Mouse (Mus musculus) kidney, adult 2 months (tissue): ENCODE measurements at regions not wholly inside any gene's neighbourhood (a gene's known extent, or its start where the extent isn't known, plus 50 kb on each side); places are given as distances from the start of the nearest gene placed in this dataset.

Source experiments
- DNase-seq: peaks from one replicate; pipeline ENCODE4 v3.0.0; 2021
- H3K27ac ChIP-seq: fragments of 200-500 bp; 2 replicates; pipeline ENCODE4 v1.5.1; 2012; ENCODE audit warnings: low read depth, low read length, control low read depth, inconsistent platforms; ENCODE audit not compliant: insufficient read depth
- H3K27me3 ChIP-seq: fragments of 200-500 bp; replicated peaks from 2 replicates; pipeline ENCODE4 v1.6.1; 2012; ENCODE audit warnings: mild to moderate bottlenecking, moderate library complexity, low read length, inconsistent platforms; ENCODE audit not compliant: control insufficient read depth, insufficient read depth
- H3K36me3 ChIP-seq: fragments of 200-500 bp; 2 replicates; pipeline ENCODE4 v1.6.1; 2012; ENCODE audit warnings: mild to moderate bottlenecking, moderate library complexity, low read length, inconsistent platforms; ENCODE audit not compliant: control insufficient read depth, insufficient read depth
- H3K4me1 ChIP-seq: fragments of 200-500 bp; 2 replicates; pipeline ENCODE4 v1.6.1; 2011; ENCODE audit warnings: low read length; ENCODE audit not compliant: control insufficient read depth, insufficient read depth
- H3K4me3 ChIP-seq: fragments of 200-500 bp; 2 replicates; pipeline ENCODE4 v1.5.1; 2011; ENCODE audit warnings: mild to moderate bottlenecking, low read depth, low read length, control low read depth; ENCODE audit not compliant: insufficient read depth
- CTCF ChIP-seq: fragments of 200-500 bp; conservative IDR thresholded peaks from 2 replicates; pipeline ENCODE4 v1.5.1; 2011; ENCODE audit warnings: low read depth, mild to moderate bottlenecking, control low read depth, low read length, moderate library complexity, mixed read lengths; ENCODE audit not compliant: insufficient read depth, insufficient read length
- POLR2A ChIP-seq: fragments of 200-500 bp; IDR thresholded peaks from one replicate; pipeline ENCODE4 v1.6.1; 2011; ENCODE audit warnings: low read depth, low read length, control low read depth
- WGBS: fragments of 180-500 bp; shearing (Covaris S2); methylation state at CpG from one replicate; pipeline ENCODE4 v1.1.7; 2018; 5-methylcytosine and 5-hydroxymethylcytosine counted together

DNA sequence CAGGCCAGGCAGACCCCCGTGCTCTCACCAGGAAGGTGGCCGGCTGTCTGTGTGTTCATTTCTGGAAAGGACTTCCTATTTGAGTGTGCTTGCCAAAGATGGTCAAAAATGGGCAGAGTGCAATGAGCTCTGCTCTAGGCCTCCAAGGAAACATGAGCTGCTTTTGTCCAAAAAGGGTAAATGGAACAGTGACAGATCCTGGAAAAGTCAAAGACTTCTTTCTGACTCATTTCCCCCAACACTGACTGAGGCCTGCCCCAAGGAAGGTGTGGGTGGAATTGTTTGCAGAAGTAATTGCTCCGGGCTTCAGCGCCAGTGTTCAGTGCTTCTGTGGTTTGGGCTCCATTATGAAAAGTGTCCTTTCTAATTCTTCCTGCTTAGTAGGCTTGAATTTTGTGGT lies 203.9 kb upstream of the Gria1 start:
- H3K27ac ChIP-seq = no peak overlapping the region
- no peak for DNase-seq
- H3K27me3 ChIP-seq = no peaks in the 10 kb centered on the region
- TF ChIP-seq CTCF (no peak), POLR2A (no peak)
- H3K36me3 ChIP-seq = no peaks in the 10 kb centered on the region
- 77% methylated on average over 4 of the region's 4 CpGs for WGBS
- H3K4me1 ChIP-seq = no peaks in the 10 kb centered on the region
- H3K4me3 ChIP-seq = no peak overlapping the region

DNA sequence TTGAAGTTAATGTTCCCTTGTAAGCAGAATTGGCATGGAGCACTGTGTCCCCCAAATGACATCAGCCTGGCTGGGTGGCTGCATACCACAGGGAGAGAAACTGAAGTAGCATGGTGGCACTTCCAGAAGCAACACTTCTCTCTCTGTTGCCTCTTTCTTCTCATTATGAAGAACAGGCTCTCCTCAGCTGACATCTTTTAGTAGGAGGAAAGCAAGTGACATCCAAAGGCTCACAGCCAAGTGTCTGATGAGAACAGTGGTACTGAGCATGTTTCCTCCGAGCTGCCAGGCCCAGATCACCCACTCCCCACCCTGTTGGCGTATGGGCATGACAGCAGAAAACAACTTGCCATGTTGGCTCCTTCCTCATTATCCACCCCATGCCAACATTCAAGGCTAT lies 201.0 kb upstream of the Gria1 start:
- Histone ChIP-seq H3K27ac (no peak overlapping the region), H3K36me3 (no peaks in the 10 kb centered on the region), H3K4me1 (no peaks in the 10 kb centered on the region), H3K27me3 (no peaks in the 10 kb centered on the region), H3K4me3 (no peak overlapping the region)
- no peak for DNase-seq
- 73% methylated on average over 2 of the region's 2 CpGs for WGBS
- no peak for TF ChIP-seq POLR2A
- no peak for TF ChIP-seq CTCF

GRCm38 (mm10) chr11:56812121-56812520 lies 199.1 kb upstream of the Gria1 start:
- 46% methylated on average over 4 of the region's 4 CpGs for WGBS
- DNase-seq = no peak
- TF ChIP-seq CTCF = no peak
- no peak for TF ChIP-seq POLR2A
- H3K4me1 ChIP-seq = no peaks in the 10 kb centered on the region
- H3K27ac ChIP-seq = no peak overlapping the region
- H3K36me3 ChIP-seq = no peaks in the 10 kb centered on the region
- no peak overlapping the region for H3K4me3 ChIP-seq
- no peaks in the 10 kb centered on the region for H3K27me3 ChIP-seq

DNA sequence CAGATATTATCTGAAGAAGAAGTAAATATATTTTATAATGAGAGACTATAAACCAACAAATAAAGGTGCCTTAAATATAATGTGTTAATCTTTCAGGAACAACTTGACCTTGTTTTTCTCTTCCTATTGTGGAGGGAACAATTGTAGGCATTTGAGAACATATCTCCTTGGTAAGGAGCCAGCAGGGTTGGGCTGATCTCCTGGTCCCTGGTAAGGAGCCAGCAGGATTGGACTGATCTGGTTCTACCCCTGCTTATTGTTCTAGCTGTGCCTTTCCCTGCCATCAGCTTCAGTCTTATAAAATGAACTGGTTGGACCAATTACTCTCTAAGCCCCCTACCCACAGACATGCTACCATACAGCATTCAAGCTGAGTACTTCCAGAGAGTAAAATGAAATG lies 187.7 kb upstream of the Gria1 start:
- TF ChIP-seq POLR2A = no peak
- no peak for TF ChIP-seq CTCF
- H3K36me3 ChIP-seq = no peaks in the 10 kb centered on the region
- H3K27ac ChIP-seq = no peak overlapping the region
- H3K4me1 ChIP-seq = no peaks in the 10 kb centered on the region
- no peaks in the 10 kb centered on the region; the same call in 1 of the 2 replicates for H3K27me3 ChIP-seq
- no peak overlapping the region for H3K4me3 ChIP-seq
- DNase-seq = no peak

GRCm38 (mm10) chr11:56827499-56827898 lies 183.7 kb upstream of the Gria1 start:
- H3K4me1 ChIP-seq = no peaks in the 10 kb centered on the region
- H3K27ac ChIP-seq = no peak overlapping the region
- WGBS = 83% methylated on average over 5 of the region's 5 CpGs
- H3K27me3 ChIP-seq = no peaks in the 10 kb centered on the region; the same call in 1 of the 2 replicates
- H3K4me3 ChIP-seq = no peak overlapping the region
- no peak for DNase-seq
- H3K36me3 ChIP-seq = no peaks in the 10 kb centered on the region
- TF ChIP-seq POLR2A (no peak), CTCF (no peak)

DNA sequence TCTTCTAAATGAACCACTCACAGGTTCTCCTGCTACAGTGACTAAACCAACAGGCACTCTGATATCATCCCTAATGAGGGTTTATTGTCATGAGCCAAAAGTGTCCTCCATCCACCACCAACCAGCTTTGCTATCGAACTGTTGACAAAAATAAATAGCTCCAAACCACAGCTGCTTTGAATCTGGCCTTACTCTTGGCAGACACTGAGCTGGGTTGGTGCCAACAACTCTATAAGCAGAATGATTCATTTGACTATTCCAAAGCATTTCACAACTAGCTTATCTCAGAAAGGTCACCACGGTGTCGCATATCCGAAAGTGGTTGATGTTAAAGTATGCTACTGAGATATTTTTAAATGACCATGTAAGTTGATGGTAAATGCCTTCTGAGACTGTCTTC lies 148.5 kb upstream of the Gria1 start:
- no peak for TF ChIP-seq CTCF
- no peak for TF ChIP-seq POLR2A
- H3K27me3 ChIP-seq = no peaks in the 10 kb centered on the region
- H3K4me1 ChIP-seq = no peaks in the 10 kb centered on the region
- no peaks in the 10 kb centered on the region for H3K36me3 ChIP-seq
- peak; percentile 30 for DNase-seq
- no peak overlapping the region for H3K27ac ChIP-seq
- H3K4me3 ChIP-seq = no peak overlapping the region
- WGBS = 57% methylated on average over 4 of the region's 4 CpGs

- no peak for TF ChIP-seq CTCF
- TF ChIP-seq POLR2A = no peak
- 6% methylated on average over 3 of the region's 3 CpGs for WGBS
- Histone ChIP-seq H3K36me3 (no peaks in the 10 kb centered on the region), H3K4me3 (no peak overlapping the region), H3K27me3 (no peaks in the 10 kb centered on the region), H3K4me1 (no peaks in the 10 kb centered on the region), H3K27ac (no peak overlapping the region)
- no peak for DNase-seq
These were observed 139.5 kb upstream of the Gria1 start for GRCm38 (mm10) chr11:56871640-56872039.

DNA sequence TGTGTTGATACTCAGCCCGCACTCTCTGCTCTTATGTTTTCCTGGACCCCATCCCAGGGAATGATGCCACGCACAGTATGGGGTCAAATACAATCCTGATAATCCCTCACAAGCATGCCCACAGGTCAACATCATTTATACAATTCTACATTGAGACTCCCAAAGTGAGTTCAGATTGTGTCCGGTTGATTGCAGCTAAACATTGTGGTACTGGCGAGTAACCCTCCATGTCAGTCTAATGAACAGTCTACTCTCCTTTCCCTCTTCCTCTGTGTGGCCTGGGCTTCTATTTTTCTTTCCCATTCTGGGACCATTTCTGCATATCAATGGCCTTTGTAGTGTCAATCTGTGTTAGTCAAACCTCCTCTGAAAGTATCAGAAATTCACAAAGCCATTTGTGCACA lies 112.6 kb upstream of the Gria1 start:
- H3K36me3 ChIP-seq = no peaks in the 10 kb centered on the region
- H3K4me1 ChIP-seq = no peaks in the 10 kb centered on the region
- no peak overlapping the region for H3K27ac ChIP-seq
- no peak overlapping the region for H3K4me3 ChIP-seq
- TF ChIP-seq CTCF (no peak), POLR2A (no peak)
- 85% methylated on average over 4 of the region's 4 CpGs for WGBS
- no peaks in the 10 kb centered on the region for H3K27me3 ChIP-seq
- DNase-seq = no peak
